Mouse (Mus musculus) frontal cortex, postnatal 10 days (tissue): ENCODE data around the gene Fcgr2b.

Source experiments
- DNase-seq, 2 experiments: peaks; one replicate each; pipeline ENCODE4 v3.0.0; 2022; ENCODE audit warnings: low spot score in 2 of 2, mixed read lengths in 1 of 2

The Fcgr2b gene

GRCm38 (mm10) chr1:170927378-170927777, 49.0 kb downstream of the Fcgr2b start, which contains the start of gene Fcrla:
Gene Fcrla, minus strand, starts transcription at chr1:170927583.
- no peak for DNase-seq

- DNase-seq, result no peak
Observed at GRCm38 (mm10) chr1:170926941-170927340, 49.4 kb downstream of the Fcgr2b start.

GRCm38 (mm10) chr1:170924485-170924884, 51.9 kb downstream of the Fcgr2b start:
- DNase-seq, result no peak

- no peak for DNase-seq
Observed at GRCm38 (mm10) chr1:170919308-170919707, 57.0 kb downstream of the Fcgr2b start.

- no peak for DNase-seq
Observed at GRCm38 (mm10) chr1:170915657-170916056, 60.7 kb downstream of the Fcgr2b start.

- no peak for DNase-seq
Observed at GRCm38 (mm10) chr1:170912891-170913615, 63.3 kb downstream of the Fcgr2b start, which contains the start of gene Fcrlb. Gene Fcrlb, minus strand, starts transcription at chr1:170912941.

- DNase-seq, result no peak
Observed at GRCm38 (mm10) chr1:170911907-170912660, 64.3 kb downstream of the Fcgr2b start.
